Mouse (Mus musculus) forebrain, embryonic 14.5 days (tissue): ENCODE measurements around the gene 1700016H13Rik. TPM values are rescaled to one million over a fixed set of nuclear protein-coding genes. Genes with fewer than 3 reads are reported as not detected.

ENCODE experiments used
- ATAC-seq: fragments of 200-750 bp; cut with Nextera tagmentation; 2 replicates; pipeline ENCODE4 v1.8.0; 2017; ENCODE audit warnings: mild to moderate bottlenecking, moderate library complexity
- DNase-seq: peaks from one replicate; pipeline ENCODE4 v3.0.0-alpha.2; 2015; ENCODE audit warnings: low spot score
- H3K27ac ChIP-seq: fragments of 300-500 bp; sonication (generic); 2 replicates; pipeline ENCODE4 v1.5.1; 2014; ENCODE audit warnings: low read depth, mild to moderate bottlenecking, control low read depth, low read length, moderate library complexity
- H3K27me3 ChIP-seq: fragments of 300-500 bp; sonication (generic); replicated peaks from 2 replicates; pipeline ENCODE4 v1.6.1; 2014; ENCODE audit warnings: low read length, control low read depth, mixed read lengths; ENCODE audit not compliant: control insufficient read depth, insufficient read depth
- H3K36me3 ChIP-seq: fragments of 300-500 bp; sonication (generic); 2 replicates; pipeline ENCODE4 v1.6.1; 2014; ENCODE audit warnings: low read length, control low read depth; ENCODE audit not compliant: control insufficient read depth, insufficient read depth
- H3K4me1 ChIP-seq: fragments of 300-500 bp; sonication (generic); 2 replicates; pipeline ENCODE4 v1.6.1; 2014; ENCODE audit warnings: antibody characterized with exemption, low read length, control low read depth; ENCODE audit not compliant: control insufficient read depth, insufficient read depth
- H3K4me2 ChIP-seq: fragments of 300-500 bp; sonication (generic); 2 replicates; pipeline ENCODE4 v1.6.1; 2014; ENCODE audit warnings: mild to moderate bottlenecking, control low read depth, low read length
- H3K4me3 ChIP-seq: fragments of 300-500 bp; sonication (generic); 2 replicates; pipeline ENCODE4 v1.5.1; 2014; ENCODE audit warnings: low read depth, low read length, control low read depth
- H3K9ac ChIP-seq: fragments of 300-500 bp; sonication (generic); 2 replicates; pipeline ENCODE4 v1.6.1; 2014; ENCODE audit warnings: mild to moderate bottlenecking, low read length, control low read depth, moderate library complexity
- H3K9me3 ChIP-seq: fragments of 300-500 bp; sonication (generic); replicated peaks from 2 replicates; pipeline ENCODE4 v1.6.1; 2016; ENCODE audit warnings: low read length, control low read depth, mixed read lengths; ENCODE audit not compliant: control insufficient read depth
- WGBS: fragments of 180-500 bp; shearing (Covaris S2); extraction: QIAGEN DNeasy Blood & Tissue Kit; methylation state at CpG from one replicate; pipeline ENCODE4 v1.1.7; 2014; 5-methylcytosine and 5-hydroxymethylcytosine counted together
- polyA plus RNA-seq: library from polyadenylated mRNA; unstranded; fragments of >200 nt; fragmentation: Nextera tagmentation; extraction: Ambion mirVana; gene quantifications from 2 replicates; pipeline ENCODE4 v1.2.1, GENCODE M21; 2014

1700016H13Rik gene
- polyA plus RNA-seq, 1 experiment from 2014 or later = 0.38 TPM

DNA sequence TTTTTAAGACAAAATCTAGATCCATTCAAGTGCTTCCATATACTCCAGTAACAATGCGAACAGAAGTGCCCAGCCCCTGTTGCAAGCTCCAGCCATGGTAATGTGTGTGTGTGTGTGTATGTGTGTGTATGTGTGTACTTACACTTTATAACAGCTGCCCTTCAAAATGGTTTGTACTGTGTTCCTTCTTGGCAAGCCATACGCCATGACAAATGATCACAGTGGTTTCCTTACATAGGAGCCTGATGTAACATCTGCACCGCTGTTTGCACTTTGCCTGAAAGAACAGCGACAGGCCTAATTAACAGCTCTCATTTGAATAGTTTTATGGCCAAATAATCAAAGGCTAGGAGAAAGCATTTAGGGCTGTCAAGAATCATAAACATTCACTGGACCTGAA, 1.0 kb downstream of the 1700016H13Rik start:
- H3K4me3 ChIP-seq = 0 out of 2 replicates have a peak overlapping the region, but pooled peaks have one; percentile 58
- peak overlapping the region; percentile 93 for H3K4me2 ChIP-seq
- 57% methylated on average over 4 of the region's 4 CpGs for WGBS
- peak; percentile 6; the same call in 1 of the 2 replicates for ATAC-seq
- peaks cover 6% of the 10 kb centered on the region; the same call in 1 of the 2 replicates for H3K4me1 ChIP-seq
- H3K27ac ChIP-seq = no peak overlapping the region
- no peak overlapping the region for H3K9ac ChIP-seq
- H3K9me3 ChIP-seq = no peaks in the 10 kb centered on the region
- H3K36me3 ChIP-seq = no peaks in the 10 kb centered on the region
- H3K27me3 ChIP-seq = no peaks in the 10 kb centered on the region
- no peak for DNase-seq

DNA sequence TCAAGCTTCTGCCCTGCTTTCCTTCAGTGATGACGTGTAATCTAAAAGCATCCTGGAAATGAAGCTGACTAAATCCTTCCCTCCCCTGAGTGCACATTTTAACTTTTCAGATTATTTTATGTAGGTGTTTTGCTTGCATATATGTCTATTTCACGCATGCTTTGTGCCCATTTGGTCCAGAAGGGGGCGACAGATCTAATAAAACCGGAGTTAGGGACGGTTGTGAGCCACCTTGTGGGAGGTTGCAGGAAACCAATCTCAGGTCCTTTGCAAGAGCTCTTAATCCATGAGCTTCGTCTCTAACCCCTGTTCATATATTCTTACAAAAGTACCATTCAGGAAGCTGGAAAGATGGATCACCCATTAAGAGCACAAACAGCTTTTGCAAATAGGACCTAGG, 1.6 kb downstream of the 1700016H13Rik start:
- Histone ChIP-seq H3K27me3 (no peaks in the 10 kb centered on the region), H3K9me3 (no peaks in the 10 kb centered on the region), H3K9ac (no peak overlapping the region), H3K4me2 (no peak overlapping the region), H3K4me3 (no peak overlapping the region), H3K36me3 (no peaks in the 10 kb centered on the region), H3K4me1 (peaks cover 6% of the 10 kb centered on the region; the same call in 1 of the 2 replicates), H3K27ac (no peak overlapping the region)
- 31% methylated on average over 6 of the region's 6 CpGs for WGBS
- no peak for ATAC-seq
- DNase-seq = peak; percentile 76

DNA sequence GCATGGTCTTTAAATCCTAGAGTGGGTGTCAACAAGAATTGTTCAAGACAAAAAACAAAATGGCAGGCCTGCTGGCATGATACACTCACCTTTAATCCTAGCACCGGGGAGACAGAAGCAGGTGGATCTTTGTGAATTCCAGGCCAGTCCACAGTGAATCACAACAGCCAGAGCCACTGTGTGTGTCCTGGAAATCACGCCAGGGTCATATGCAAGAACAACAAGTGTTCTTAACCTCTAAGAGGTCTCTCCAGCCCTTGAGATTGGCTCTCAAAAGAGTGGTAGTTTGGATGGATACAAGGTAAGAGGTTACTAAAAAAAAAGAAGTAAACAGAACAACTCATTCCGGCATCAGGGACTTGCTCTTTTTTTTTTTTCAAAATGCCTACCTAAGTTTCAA, 8.5 kb downstream of the 1700016H13Rik start:
- H3K27ac ChIP-seq = no peak overlapping the region
- WGBS = 85% methylated on average over 3 of the region's 3 CpGs
- H3K9me3 ChIP-seq = no peaks in the 10 kb centered on the region
- no peak overlapping the region for H3K4me3 ChIP-seq
- DNase-seq (no peak), ATAC-seq (no peak)
- no peaks in the 10 kb centered on the region for H3K36me3 ChIP-seq
- H3K9ac ChIP-seq = no peak overlapping the region
- no peak overlapping the region for H3K4me2 ChIP-seq
- H3K4me1 ChIP-seq = no peaks in the 10 kb centered on the region
- no peaks in the 10 kb centered on the region for H3K27me3 ChIP-seq

DNA sequence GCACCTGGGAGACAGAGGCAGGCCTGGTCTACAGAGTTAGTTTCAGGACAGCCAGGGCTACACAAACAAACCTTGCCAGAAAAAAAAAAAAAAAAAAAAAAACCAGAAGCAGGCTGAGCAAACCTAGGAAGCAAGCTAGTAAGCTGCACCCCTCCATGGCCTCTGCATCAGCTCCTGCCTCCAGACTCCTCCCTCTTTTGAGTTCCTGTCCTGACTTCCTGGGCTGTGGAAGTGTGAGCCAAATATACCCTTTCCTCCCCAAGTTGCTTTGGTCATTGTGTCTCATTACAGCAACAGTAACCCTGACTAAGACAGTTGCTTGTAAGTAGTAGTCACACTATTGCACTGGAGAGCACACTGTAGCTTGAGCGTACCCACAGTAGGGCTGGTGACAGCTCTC, 11.6 kb downstream of the 1700016H13Rik start:
- Histone ChIP-seq H3K27me3 (no peaks in the 10 kb centered on the region), H3K4me3 (no peak overlapping the region), H3K4me2 (no peak overlapping the region), H3K9ac (no peak overlapping the region), H3K9me3 (no peaks in the 10 kb centered on the region), H3K36me3 (no peaks in the 10 kb centered on the region), H3K27ac (no peak overlapping the region), H3K4me1 (no peaks in the 10 kb centered on the region)
- 100% methylated on average over 1 of the region's 1 CpGs for WGBS
- no peak for ATAC-seq
- no peak for DNase-seq

DNA sequence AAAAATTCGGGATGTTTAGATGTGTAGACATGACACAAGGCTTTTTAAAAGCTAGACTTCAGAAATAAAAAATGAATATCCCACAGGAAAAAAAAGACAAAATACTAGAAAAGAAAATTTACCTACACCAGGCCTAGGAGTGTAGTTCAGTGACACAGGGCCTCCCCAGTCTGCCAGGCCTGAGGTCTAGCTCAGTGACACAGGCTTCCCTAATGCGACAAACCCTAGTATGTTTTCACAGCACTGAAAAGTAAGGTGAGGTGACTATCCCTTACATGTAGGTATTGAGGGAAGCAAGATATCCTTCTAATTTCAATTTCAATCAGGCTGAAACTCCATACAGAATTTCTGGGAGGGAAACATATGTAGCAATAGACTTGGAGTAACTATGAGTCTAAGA, 18.6 kb downstream of the 1700016H13Rik start:
- WGBS = 87% methylated on average over 2 of the region's 2 CpGs
- no peak overlapping the region for H3K4me3 ChIP-seq
- ATAC-seq = no peak

DNA sequence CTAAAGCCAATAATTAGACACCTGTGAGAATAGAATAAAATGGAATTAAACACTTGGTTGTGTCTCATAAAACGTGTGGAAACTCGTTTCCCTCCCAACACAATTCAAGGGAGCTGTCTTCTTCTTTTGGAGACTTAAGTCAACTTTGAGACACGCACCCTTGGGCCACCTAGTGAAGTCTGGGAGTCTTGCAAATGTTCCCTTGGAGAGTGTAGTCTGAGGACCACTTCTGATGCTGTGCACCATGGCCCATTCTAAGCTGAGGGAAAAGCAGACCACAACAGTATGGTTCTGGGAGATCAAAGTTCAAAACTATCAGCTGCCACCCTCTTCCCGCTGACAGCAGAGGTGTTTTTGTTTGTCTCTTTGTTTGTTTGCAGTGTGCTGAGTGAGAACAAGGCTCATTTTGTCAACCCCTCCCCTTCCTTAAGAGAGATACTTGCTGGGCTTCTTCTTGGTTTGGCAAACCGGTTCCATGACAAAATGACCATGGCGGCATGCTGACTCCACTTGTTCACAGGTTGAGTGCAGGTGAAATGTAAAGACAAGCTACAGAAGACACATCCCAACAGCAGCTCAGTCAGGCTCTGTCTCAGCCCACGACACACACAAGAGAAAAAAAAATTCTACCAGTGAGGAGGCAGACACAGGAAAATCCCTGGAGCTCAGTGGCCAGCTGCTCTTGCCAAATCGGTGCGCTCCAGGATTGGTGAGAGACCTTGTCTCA, 25.8 kb downstream of the 1700016H13Rik start:
- 74% methylated on average over 9 of the region's 9 CpGs for WGBS
- ATAC-seq (no peak), DNase-seq (no peak)
- H3K27ac ChIP-seq = no peak overlapping the region
- no peak overlapping the region for H3K4me3 ChIP-seq
- H3K9me3 ChIP-seq = no peaks in the 10 kb centered on the region
- H3K4me2 ChIP-seq = no peak overlapping the region
- H3K9ac ChIP-seq = no peak overlapping the region
- H3K36me3 ChIP-seq = no peaks in the 10 kb centered on the region
- no peaks in the 10 kb centered on the region for H3K27me3 ChIP-seq
- peaks cover 4% of the 10 kb centered on the region; the same call in 1 of the 2 replicates for H3K4me1 ChIP-seq

More for the DNA sequence above, 18.6 kb downstream of the 1700016H13Rik start:
- Histone ChIP-seq H3K27me3 (no peaks in the 10 kb centered on the region), H3K4me2 (no peak overlapping the region), H3K4me1 (no peaks in the 10 kb centered on the region), H3K27ac (no peak overlapping the region), H3K9me3 (no peaks in the 10 kb centered on the region), H3K9ac (no peak overlapping the region), H3K36me3 (no peaks in the 10 kb centered on the region)
- no peak for DNase-seq

DNA sequence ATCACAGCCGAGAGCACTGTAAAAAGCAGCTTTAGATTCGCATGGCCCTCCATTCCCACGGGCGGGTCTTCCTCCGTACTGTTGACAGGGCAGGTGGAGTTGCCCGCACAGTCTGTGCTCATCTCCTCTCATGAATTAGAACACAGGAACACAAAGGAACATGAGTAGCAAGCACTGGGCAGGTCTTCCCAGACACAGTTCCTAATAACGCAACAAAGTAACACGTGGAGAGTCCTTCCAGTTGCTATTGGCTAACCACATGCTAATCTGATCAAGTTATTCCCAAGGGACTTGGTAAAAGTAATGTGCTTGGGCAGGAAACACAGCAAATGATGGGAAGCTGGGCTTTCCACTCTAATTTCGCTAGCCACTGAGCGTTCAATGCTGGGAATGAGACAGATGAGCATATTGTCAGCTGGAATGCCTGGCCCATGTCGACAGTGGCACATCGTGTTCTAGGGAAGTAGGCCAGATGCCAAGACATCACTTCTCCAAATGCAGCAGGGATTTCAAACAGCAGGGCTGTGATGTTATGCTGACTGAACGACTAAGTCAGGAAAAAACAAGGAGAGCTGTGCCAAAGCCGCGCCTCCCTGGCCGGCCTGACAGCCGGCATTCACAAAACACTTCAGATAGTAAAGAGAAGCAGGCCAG, 26.6 kb downstream of the 1700016H13Rik start, which contains the start of gene Slc10a6:
Slc10a6 (minus strand) TSS at position 293 of the 654 bp plus-strand sequence.
- ATAC-seq = peak; percentile 67

DNA sequence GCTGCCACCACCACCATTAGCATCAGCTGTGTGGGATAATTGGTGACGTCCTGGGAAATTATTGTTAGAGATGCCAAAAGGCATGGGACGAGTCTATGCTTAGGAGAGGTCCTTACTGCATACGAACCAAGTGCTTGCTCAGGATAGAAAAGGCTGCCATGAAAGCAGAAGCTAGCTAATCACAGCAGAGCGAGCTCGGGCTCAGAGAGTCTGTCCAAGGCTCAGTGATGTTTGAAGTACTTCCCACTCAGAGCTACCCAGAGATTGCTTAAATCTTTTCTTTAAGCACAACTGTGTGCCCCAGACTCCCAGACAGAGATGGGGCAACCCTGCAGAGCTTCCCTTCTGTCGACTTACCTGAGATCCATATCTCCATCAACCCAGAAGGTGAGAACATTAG, 27.3 kb downstream of the 1700016H13Rik start:
- H3K9me3 ChIP-seq = no peaks in the 10 kb centered on the region
- DNase-seq (no peak), ATAC-seq (no peak)
- H3K9ac ChIP-seq = no peak overlapping the region
- no peak overlapping the region for H3K4me2 ChIP-seq
- H3K36me3 ChIP-seq = no peaks in the 10 kb centered on the region
- H3K27me3 ChIP-seq = no peaks in the 10 kb centered on the region
- H3K4me1 ChIP-seq = peaks cover 4% of the 10 kb centered on the region; the same call in 1 of the 2 replicates
- 88% methylated on average over 6 of the region's 6 CpGs for WGBS
- H3K27ac ChIP-seq = no peak overlapping the region
- H3K4me3 ChIP-seq = no peak overlapping the region

More for the DNA sequence above, 26.6 kb downstream of the 1700016H13Rik start, which contains the start of gene Slc10a6:
- Histone ChIP-seq H3K9ac (no peak within 1 kb of the TSS), H3K4me3 (no peak within 1 kb of the TSS), H3K27me3 (no peaks in the 10 kb centered on the region), H3K36me3 (no peaks in the 10 kb centered on the region), H3K27ac (no peak within 1 kb of the TSS), H3K4me2 (no peak within 1 kb of the TSS), H3K4me1 (peaks cover 4% of the 10 kb centered on the region; the same call in 1 of the 2 replicates), H3K9me3 (no peaks in the 10 kb centered on the region)
- peak; percentile 76 for DNase-seq
- 65% methylated on average over 17 of the region's 17 CpGs for WGBS

DNA sequence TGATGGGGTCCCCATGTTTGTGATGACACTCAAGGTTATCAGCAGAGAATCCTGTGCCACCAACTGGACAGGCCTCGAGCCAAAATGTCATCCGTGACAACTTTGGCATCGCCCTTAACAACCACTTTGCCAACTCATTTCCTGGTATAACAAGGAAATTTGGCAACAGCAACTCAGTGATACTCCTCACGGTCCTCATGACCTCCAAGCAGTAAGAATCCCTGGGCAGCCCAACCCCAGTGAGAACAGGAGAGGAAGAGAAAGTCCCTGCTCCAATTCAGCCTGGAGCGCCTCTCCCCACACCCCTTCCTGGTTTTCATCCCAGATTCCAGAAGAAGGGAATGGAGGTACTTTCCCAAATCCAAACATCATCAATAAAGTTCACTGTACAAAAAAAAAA, 31.0 kb downstream of the 1700016H13Rik start:
- H3K4me3 ChIP-seq = no peak overlapping the region
- no peak overlapping the region for H3K9ac ChIP-seq
- H3K27ac ChIP-seq = no peak overlapping the region
- no peak for DNase-seq
- H3K9me3 ChIP-seq = no peaks in the 10 kb centered on the region
- no peak for ATAC-seq
- WGBS = 94% methylated on average over 5 of the region's 5 CpGs
- H3K27me3 ChIP-seq = no peaks in the 10 kb centered on the region
- no peak overlapping the region for H3K4me2 ChIP-seq
- no peaks in the 10 kb centered on the region for H3K36me3 ChIP-seq
- H3K4me1 ChIP-seq = peaks cover 3% of the 10 kb centered on the region; the same call in 1 of the 2 replicates
